Mouse (Mus musculus): Measurements from ENCODE around the gene Vmn1r198.
"Not testable (repeated sequence)": the region's sequence is repeated elsewhere in the genome, so short reads cannot be mapped to it uniquely, and the experiment has no call there.

Vmn1r198 gene

GRCm38 (mm10) chr13:22350064-22350463 lies at the start of gene Vmn1r198:
Gene Vmn1r198, plus strand, starts transcription at chr13:22350364.
- DNase-seq = no peak

GRCm38 (mm10) chr13:22308075-22308474 lies 42.1 kb upstream of the Vmn1r198 start:
- DNase-seq = not testable (repeated sequence)

- no peak for DNase-seq
Measured at GRCm38 (mm10) chr13:22315361-22315760, 34.8 kb upstream of the Vmn1r198 start.

GRCm38 (mm10) chr13:22317366-22317765 lies 32.8 kb upstream of the Vmn1r198 start:
- DNase-seq = no peak

- DNase-seq = no peak
Measured at GRCm38 (mm10) chr13:22320091-22320490, 30.1 kb upstream of the Vmn1r198 start.

- no peak for DNase-seq
Measured at GRCm38 (mm10) chr13:22324289-22324688, 25.9 kb upstream of the Vmn1r198 start, which contains the start of gene Vmn1r197. Gene Vmn1r197, plus strand, starts transcription at chr13:22324589.

- no peak for DNase-seq
Measured at GRCm38 (mm10) chr13:22333269-22333668, 16.9 kb upstream of the Vmn1r198 start.

GRCm38 (mm10) chr13:22335565-22335964 lies 14.6 kb upstream of the Vmn1r198 start:
- DNase-seq = no peak

GRCm38 (mm10) chr13:22350813-22351212 lies 649 bp downstream of the Vmn1r198 start:
- no peak for DNase-seq

GRCm38 (mm10) chr13:22379518-22379917 lies 29.4 kb downstream of the Vmn1r198 start, which contains the start of gene Vmn1r199:
Gene Vmn1r199, plus strand, starts transcription at chr13:22379818.
- no peak for DNase-seq

GRCm38 (mm10) chr13:22381128-22381527 lies 31.0 kb downstream of the Vmn1r198 start:
- not testable (repeated sequence) for DNase-seq

GRCm38 (mm10) chr13:22383401-22383800 lies 33.2 kb downstream of the Vmn1r198 start:
- no peak for DNase-seq

- no peak for DNase-seq
Measured at GRCm38 (mm10) chr13:22387050-22387449, 36.9 kb downstream of the Vmn1r198 start.

- DNase-seq = no peak
Measured at GRCm38 (mm10) chr13:22390073-22390472, 39.9 kb downstream of the Vmn1r198 start, which contains the start of gene Vmn1r200. Gene Vmn1r200, plus strand, starts transcription at chr13:22390373.

GRCm38 (mm10) chr13:22402978-22403377 lies 52.8 kb downstream of the Vmn1r198 start:
- no peak for DNase-seq
